Mouse (Mus musculus) mesoderm, embryonic 11.5 days (tissue): ENCODE measurements around the gene Susd6.
"Not testable (repeated sequence)": the region's sequence is repeated elsewhere in the genome, so short reads cannot be mapped to it uniquely, and the experiment has no call there.

Experiments used
- DNase-seq: peaks from one replicate; pipeline ENCODE4 v3.0.0-alpha.2; 2012; ENCODE audit warnings: low read depth, low spot score

The Susd6 gene

DNA sequence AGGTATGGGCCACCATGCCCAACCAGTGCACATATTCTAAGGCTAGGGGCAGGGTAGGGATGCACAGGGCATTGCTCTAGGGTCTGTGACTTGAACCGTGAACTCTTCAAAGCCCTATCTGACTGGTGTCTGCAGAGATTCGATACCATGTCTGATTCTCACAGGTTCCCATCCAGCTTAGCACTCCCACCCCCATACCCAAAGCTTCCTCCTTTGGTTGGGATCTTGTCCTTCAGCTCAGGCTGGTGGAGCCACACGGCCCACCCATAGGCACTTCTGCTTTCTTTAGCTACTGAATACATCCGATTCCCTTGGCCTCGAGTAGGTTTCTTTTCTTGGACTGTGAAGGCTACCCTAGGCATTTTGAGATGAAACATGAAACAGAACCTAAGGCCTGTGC, 5.3 kb upstream of the Susd6 start:
- DNase-seq, result no peak

DNA sequence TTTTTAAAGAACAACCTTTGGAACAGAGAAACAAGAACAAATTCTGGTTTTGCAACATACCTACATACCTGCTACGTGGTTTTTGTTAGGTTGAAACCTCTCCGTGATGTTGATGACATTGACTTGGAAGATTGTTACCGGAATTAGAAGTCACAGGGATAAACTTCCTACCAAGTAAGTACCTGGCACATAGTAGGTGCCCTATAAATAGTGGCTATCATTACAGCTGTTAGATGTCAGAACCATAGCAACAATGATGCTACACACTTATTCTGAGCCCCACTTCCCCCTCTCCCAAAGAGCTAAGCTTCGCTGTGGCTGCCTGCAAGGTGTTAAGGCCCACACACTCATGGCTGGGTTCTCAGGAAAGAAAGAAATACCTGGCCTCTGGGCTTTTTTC, 4.7 kb upstream of the Susd6 start:
- DNase-seq, result no peak

DNA sequence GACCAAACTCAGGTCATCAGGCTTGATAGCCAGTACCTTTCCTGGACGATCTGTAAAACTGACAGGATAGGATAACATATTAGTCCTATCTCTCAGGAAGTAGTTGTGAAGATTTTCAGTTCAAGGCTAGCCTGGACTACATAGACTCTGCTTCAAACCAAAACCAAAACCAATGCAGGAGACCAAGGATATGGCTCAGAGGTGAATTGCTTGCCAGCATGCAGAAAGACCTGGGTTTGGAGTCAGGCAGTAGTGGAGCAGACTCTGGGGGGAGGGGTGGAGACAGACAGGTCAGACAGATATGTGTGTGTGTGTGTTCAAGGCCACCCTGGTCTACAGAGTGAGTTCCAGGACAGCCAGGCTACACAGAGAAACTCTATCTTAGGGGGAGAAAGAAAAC, 3.7 kb upstream of the Susd6 start:
- no peak for DNase-seq

DNA sequence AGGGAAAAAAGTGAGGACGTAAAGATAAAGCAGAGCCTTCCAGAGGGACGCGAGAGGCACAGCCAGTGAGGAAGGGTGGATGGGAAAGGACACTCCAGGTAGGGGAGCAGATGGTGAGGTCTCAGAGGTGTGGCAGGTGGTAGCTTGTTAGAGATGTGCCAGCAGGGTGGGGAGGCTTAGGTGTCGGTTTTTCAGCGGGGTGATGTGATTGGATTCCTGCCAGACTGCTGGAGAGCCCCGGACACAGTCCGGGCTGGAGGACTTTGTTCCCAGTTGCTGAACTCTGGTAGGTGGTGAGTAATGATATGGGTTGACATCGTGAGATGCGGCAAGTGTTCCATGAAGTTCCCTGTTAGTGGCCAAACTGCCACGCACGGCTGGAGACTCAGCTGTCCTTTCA, 2.7 kb upstream of the Susd6 start:
- DNase-seq, result no peak

DNA sequence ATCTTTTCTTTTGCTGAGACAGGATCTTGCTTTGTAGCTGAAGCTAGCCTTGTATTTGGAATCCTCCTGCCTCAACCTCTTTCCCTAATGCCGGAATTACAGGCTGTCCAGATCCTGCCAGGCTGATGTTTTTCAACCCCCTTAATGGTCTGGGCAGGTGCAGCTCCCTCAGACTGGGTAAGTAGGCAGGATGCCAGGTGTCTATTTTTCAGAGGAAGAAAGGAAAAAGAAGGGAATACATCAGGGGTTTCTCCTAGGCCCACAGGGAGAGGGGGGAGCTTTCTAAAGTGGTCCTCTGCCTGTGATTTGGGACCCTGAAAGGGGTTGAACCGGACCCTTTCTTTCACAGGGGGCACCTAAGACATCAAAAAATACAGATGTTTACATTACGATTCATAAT, 2.1 kb upstream of the Susd6 start:
- no peak for DNase-seq

DNA sequence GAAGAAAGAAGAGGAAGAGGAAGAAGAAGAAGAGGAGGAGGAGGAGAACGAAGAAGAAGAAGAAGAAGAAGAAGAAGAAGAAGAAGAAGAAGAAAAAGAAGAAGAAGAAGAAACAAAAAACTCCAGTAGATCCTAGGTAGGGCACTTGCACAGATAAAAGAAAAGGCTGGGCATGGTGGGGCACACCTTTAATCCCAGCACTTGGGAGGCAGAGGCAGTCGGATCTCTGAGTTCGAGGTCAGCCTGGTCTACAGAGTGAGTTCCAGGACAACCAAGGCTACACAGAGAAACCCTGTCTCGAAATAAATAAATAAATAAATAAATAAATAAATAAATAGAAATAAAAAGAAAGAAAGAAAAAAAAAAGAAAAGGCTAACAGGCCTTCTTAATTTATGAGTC, 1.0 kb upstream of the Susd6 start:
- DNase-seq, result not testable (repeated sequence)

- no peak for DNase-seq
Measured at GRCm38 (mm10) chr12:80790700-80791570, 625 bp downstream of the Susd6 start.

DNA sequence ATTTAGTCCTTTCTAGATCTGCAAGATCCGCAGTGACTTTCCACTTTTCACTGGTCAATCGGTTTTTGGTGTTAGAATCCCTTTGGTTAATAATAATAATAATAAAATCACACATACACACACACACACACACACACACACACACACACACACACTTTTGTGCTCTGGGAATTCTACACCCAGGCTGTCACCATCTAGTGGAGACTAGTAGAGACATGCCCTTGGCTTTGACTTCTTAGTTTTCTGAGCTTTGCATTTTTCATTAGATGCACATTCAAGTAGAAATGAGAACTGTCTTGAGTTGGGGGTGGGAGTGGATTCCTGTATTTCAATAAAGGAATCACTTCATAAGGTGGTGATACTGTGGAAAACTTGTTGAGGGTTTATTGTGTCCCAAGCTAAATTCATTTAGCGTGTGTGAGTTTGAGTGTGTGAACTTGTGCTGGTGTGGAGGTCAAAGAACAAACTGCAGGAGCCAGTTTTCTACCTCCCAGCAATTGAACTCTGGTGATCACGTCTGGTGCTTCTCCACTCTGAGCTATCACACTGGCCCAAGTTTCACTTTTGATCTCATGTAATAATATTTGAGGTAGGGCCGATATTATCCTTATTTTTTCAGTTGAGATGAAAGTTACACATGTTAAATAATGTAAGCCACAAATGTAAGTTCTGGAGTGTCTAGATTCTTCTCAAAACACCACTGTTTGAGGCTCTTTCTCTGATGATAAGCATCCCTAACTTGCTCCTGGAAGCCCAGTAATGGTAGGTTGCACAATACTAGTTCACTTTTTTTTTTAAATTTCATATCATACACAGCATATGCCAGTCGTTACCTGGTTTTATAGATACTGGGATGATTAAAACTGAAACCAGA, 1.5 kb downstream of the Susd6 start:
- DNase-seq, result no peak

- no peak for DNase-seq
Measured at GRCm38 (mm10) chr12:80792867-80793266, 2.6 kb downstream of the Susd6 start.

- no peak for DNase-seq
Measured at GRCm38 (mm10) chr12:80793535-80793934, 3.2 kb downstream of the Susd6 start.

DNA sequence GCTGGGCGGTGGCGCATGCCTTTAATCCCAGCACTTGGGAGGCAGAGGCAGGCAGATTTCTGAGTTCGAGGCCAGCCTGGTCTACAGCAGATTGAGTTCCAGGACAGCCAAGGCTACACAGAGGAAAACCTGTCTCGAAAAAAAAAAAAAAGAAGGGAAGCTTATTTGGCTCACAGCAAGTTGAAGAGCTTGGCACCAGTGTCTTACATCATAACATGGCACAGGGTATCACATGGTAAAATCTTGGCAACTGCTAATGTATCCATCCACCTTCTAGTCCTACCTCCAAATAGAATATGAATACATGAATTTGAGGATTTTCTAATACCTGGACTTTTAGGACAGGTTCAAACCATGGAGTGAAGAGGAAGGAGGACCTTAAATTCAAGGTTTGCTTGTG, 4.2 kb downstream of the Susd6 start:
- DNase-seq, result no peak

GRCm38 (mm10) chr12:80794935-80795785, 4.8 kb downstream of the Susd6 start:
- DNase-seq, result no peak

- DNase-seq, result no peak
Measured at GRCm38 (mm10) chr12:80798271-80798670, 8.0 kb downstream of the Susd6 start.

GRCm38 (mm10) chr12:80800156-80800555, 9.8 kb downstream of the Susd6 start:
- no peak for DNase-seq

DNA sequence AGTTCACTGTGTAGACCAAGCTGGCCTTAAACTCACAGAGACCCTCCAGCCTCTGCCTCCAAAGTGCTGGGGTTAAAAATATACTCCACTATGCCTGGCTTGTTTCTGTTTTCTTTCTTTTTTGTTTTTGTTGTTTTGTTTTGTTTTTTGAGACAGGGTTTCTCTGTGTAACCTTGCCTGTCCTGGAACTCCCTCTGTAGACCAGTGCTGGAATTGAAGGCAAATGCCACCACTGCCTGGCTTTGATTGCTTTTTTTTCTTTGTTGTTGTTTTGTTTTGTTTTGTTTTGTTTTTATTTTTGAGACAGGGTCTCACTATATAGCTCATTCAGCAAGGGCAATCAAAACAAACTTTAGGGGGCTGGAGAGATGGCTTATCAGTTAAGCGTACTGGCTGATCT, 11.1 kb downstream of the Susd6 start:
- DNase-seq, result no peak

DNA sequence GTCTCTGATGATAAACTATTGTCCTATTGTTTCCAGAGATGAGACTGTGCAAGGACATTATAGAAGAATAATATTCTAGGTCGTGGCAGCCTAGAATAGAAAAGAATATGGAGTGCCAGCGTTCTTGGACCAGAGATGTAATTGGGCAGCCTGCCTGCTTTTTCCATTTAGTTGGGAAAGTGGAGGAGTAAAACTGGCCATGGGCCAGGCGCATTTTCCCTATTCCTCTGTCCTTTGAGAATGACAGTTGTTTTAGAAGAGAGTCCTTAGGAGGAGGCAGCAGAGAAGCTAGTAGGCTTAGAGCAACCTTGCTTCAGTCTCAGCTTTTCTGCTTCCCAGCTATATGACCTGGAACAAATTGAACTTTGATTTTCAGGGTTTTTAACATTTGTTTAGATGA, 13.6 kb downstream of the Susd6 start:
- no peak for DNase-seq

- no peak for DNase-seq
Measured at GRCm38 (mm10) chr12:80804861-80805428, 14.6 kb downstream of the Susd6 start.

DNA sequence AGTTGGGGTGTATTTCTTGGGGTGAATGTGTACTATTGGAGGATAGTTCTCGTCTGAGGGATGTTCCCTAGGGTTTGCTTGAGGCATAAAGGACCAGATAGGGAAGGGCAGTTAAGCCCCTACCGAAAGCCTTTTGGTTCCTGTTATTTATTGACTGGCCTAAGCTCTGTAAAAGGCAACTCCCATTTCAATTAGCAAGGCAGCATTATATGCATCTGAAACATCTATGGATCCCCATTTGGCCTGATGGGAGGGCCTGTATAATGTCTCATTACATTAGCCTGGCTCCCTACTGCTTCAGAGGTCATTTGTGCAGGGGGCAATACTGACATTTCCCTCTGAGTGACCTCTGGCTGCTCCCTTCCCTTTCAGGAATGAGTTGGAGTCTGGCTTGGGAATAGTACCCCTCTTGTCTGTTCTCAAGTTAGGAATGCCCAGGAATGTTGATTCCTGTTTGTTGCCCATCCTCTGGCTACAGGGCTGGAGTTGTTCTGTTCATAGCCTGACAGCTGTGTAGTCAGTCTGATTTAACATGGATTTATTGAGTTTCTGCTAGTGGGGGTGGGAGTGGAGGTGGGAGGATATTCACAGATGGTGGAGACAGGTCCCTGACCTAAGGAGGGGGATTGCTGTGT, 17.3 kb downstream of the Susd6 start:
- peak; percentile 72 for DNase-seq

- DNase-seq, result no peak
Measured at GRCm38 (mm10) chr12:80810005-80810404, 19.7 kb downstream of the Susd6 start.

DNA sequence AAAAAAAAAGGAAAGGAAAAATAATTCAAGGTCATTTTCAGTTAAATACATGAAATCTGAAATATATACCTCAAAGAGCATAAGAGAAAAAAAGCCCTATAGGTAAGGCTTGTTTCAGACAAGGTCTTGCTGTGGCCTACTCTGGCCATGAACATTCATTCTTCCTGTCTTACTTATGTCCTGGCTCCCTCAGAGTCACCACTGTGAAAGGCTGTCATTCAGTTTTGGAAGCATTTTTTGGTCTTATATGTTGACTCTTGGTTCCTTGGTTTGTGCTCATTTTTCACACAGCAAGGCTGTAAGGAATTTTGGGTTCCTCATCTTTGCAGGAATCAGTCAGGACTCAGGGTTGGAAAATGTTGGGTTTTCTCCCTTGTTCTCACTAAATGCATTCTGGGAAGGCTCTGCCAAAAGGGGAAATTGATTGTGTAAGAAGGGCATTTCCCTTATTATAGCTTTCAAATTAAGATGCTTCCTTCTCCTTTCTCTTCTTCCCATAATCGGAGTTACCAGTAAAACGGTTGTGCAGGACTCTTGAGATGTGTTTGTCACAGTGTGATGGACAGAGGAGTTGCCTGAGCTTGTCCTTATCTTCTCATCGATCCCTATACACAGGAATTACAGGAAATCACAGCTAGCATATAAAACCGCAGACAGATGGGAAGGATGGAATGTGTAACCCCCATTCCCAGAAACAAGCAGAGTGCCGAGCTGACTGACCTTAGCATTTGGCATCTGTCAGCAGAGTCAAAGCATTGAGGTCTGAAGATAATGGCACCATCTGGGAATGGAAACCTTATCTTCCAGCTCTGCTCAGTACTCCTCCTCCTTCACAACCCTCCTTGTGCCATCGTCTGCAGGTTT, 21.6 kb downstream of the Susd6 start:
- peak; percentile 33 for DNase-seq
